Mouse (Mus musculus): ENCODE measurements around the gene Aimp2. TPM values are rescaled to one million over a fixed set of nuclear protein-coding genes. Genes with fewer than 3 reads are reported as not detected.

The Aimp2 gene
- polyA plus RNA-seq, 1 experiment from 2014 or later: 30.0 TPM

GRCm38 (mm10) chr5:143927875-143928274 lies 18.2 kb upstream of the Aimp2 start, which contains the start of gene Gm42421:
Gene Gm42421, plus strand, starts transcription at chr5:143928175.
- Histone ChIP-seq H3K27ac (no peak within 1 kb of the TSS), H3K36me3 (ENCODE audit: inconsistent target) (peaks cover 48% of the 10 kb centered on the region; the same call in 1 of the 2 replicates), H3K79me2 (ENCODE audit: inconsistent target) (no peaks in the 10 kb centered on the region), H3K4me3 (ENCODE audit: inconsistent target) (no peak within 1 kb of the TSS)
- 97% methylated on average over 8 of the region's 8 CpGs for WGBS (ENCODE audit: missing documents)

- no peaks in the 10 kb centered on the region for H3K79me2 ChIP-seq (ENCODE audit: inconsistent target)
- H3K4me3 ChIP-seq (ENCODE audit: inconsistent target): no peak overlapping the region
- WGBS (ENCODE audit: missing documents): 94% methylated on average over 6 of the region's 6 CpGs
- H3K27ac ChIP-seq: no peak overlapping the region
- H3K36me3 ChIP-seq (ENCODE audit: inconsistent target): peaks cover 41% of the 10 kb centered on the region; the same call in 1 of the 2 replicates
Observed at GRCm38 (mm10) chr5:143924781-143925452, 15.3 kb upstream of the Aimp2 start.

GRCm38 (mm10) chr5:143918120-143918519 lies 8.5 kb upstream of the Aimp2 start:
- H3K36me3 ChIP-seq (ENCODE audit: inconsistent target): peaks cover 13% of the 10 kb centered on the region; the same call in 1 of the 2 replicates
- 96% methylated on average over 3 of the region's 3 CpGs for WGBS (ENCODE audit: missing documents)

GRCm38 (mm10) chr5:143917418-143917817 lies 7.8 kb upstream of the Aimp2 start:
- peaks cover 13% of the 10 kb centered on the region; the same call in 1 of the 2 replicates for H3K36me3 ChIP-seq (ENCODE audit: inconsistent target)
- WGBS (ENCODE audit: missing documents): 51% methylated on average over 5 of the region's 5 CpGs

More at GRCm38 (mm10) chr5:143918120-143918519, 8.5 kb upstream of the Aimp2 start:
- H3K27ac ChIP-seq: no peak overlapping the region
- no peak overlapping the region for H3K4me3 ChIP-seq (ENCODE audit: inconsistent target)
- H3K79me2 ChIP-seq (ENCODE audit: inconsistent target): peaks cover under 1% of the 10 kb centered on the region; the same call in 1 of the 2 replicates

GRCm38 (mm10) chr5:143916221-143916620 lies 6.6 kb upstream of the Aimp2 start:
- Histone ChIP-seq H3K36me3 (ENCODE audit: inconsistent target) (peaks cover 13% of the 10 kb centered on the region; the same call in 1 of the 2 replicates), H3K4me3 (ENCODE audit: inconsistent target) (no peak overlapping the region), H3K79me2 (ENCODE audit: inconsistent target) (peaks cover 19% of the 10 kb centered on the region), H3K27ac (no peak overlapping the region)
- 95% methylated on average over 9 of the region's 9 CpGs for WGBS (ENCODE audit: missing documents)

More at GRCm38 (mm10) chr5:143917418-143917817, 7.8 kb upstream of the Aimp2 start:
- Histone ChIP-seq H3K79me2 (ENCODE audit: inconsistent target) (peaks cover 7% of the 10 kb centered on the region), H3K4me3 (ENCODE audit: inconsistent target) (no peak overlapping the region), H3K27ac (no peak overlapping the region)

- H3K79me2 ChIP-seq (ENCODE audit: inconsistent target): peaks cover 55% of the 10 kb centered on the region
- peak overlapping the region; percentile 87 for H3K4me3 ChIP-seq (ENCODE audit: inconsistent target)
- peak overlapping the region; percentile 19; the same call in 1 of the 2 replicates for H3K27ac ChIP-seq
- no peaks in the 10 kb centered on the region; the same call in 1 of the 2 replicates for H3K36me3 ChIP-seq (ENCODE audit: inconsistent target)
- WGBS (ENCODE audit: missing documents): 3% methylated on average over 9 of the region's 9 CpGs
Observed at GRCm38 (mm10) chr5:143908926-143909325, 721 bp downstream of the Aimp2 start.

DNA sequence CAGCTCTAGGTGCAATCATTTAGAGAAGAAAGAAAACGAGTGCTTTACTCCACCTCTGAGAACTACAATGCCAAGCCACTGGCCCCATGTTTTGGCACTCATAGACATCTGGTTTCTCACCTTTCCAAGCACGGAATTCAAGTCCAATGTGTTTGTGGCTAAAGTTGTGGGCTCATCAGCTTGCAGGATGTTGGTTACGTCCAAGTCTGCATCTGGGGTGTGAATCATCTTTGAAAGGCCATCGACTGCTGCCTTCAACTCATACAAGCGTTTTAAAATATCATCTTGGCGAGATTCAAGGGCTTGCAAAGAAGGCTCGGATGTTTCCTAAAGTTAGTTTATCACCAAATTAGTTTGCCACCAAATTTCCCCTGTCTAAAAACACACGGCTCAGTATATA lies 3.2 kb downstream of the Aimp2 start:
- Histone ChIP-seq H3K27ac (no peak overlapping the region), H3K4me3 (ENCODE audit: inconsistent target) (no peak overlapping the region), H3K36me3 (ENCODE audit: inconsistent target) (peaks cover 22% of the 10 kb centered on the region), H3K79me2 (ENCODE audit: inconsistent target) (peaks cover 38% of the 10 kb centered on the region)
- WGBS (ENCODE audit: missing documents): 93% methylated on average over 7 of the region's 8 CpGs

DNA sequence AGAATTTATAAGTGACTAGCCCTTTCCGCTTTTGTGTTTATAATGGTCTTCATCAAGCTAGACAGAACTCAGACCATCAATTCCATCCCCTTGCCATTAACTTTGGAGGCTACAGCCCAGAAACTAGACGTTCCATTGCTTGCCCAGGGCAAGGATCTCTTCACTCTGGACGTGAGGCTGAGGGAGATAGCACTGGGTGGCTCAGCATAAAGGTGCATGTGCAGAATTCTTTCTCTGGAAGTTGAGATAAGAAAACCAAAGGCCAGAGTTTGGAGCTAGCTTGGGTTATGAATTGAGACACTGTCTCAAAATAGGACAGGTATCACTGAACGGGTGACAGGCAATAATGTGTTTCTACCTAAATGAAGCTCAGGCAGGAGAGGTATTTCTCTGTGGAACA lies 5.8 kb downstream of the Aimp2 start:
- Histone ChIP-seq H3K36me3 (ENCODE audit: inconsistent target) (peaks cover 34% of the 10 kb centered on the region), H3K79me2 (ENCODE audit: inconsistent target) (peaks cover 22% of the 10 kb centered on the region), H3K27ac (no peak overlapping the region), H3K4me3 (ENCODE audit: inconsistent target) (no peak overlapping the region)
- 98% methylated on average over 4 of the region's 4 CpGs for WGBS (ENCODE audit: missing documents)

DNA sequence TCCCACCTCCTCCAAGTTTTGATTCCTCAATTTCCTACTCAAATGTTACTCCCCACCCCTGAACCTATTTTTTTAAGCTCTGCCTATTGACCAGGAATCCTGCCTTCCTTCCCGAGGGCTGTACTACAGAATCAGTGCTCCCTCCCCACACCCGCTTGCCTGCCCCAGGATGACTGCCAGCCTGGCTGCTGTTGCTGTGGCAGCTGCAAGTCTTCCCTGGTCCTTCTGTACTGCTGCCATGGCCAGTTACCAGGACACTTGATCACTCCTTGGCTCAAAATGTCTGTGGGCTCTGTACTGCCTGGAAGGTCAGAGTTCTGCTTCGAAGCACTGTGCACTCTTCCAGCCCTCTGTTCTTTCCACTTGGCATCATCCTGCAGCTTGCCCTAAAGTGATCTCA lies 7.5 kb downstream of the Aimp2 start:
- H3K4me3 ChIP-seq (ENCODE audit: inconsistent target): no peak overlapping the region
- 98% methylated on average over 3 of the region's 3 CpGs for WGBS (ENCODE audit: missing documents)
- H3K27ac ChIP-seq: no peak overlapping the region
- H3K79me2 ChIP-seq (ENCODE audit: inconsistent target): peaks cover 5% of the 10 kb centered on the region
- H3K36me3 ChIP-seq (ENCODE audit: inconsistent target): peaks cover 51% of the 10 kb centered on the region

DNA sequence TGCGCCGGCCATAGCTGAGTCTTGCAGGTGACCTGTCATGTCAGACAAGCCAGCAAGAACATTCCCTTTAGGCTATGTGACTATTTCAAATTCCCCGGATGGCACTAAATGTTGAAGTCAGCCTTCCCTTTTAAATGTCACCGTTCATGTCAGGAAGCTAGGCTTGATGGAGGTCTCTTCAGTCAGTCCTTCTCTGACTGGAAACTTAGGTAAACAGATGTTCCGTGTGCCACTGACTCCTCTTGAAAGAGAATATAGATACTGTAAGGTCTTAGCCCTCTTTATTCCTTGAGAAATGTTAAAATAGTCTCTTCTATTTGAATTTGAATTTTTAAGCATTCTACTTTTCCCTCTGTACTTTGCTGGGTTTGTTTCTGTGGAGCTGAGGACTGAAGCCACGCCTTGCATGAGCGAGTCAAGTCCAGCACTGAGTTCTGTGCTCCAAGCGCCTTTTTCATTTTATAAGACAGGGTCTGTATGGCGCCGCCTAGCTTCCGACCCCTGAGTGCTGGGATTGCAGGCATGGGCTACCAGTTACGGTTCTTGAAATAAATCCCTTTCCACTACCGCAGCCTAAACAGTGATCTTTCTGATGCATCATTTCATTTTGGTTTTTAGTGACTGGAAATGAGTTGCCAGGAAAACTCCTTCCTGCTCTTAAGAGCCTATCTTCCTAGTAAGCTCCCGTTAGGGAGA lies 11.9 kb downstream of the Aimp2 start, which contains the start of gene Ankrd61:
Gene Ankrd61, minus strand, starts transcription at position 51 of the 696 bp plus-strand sequence.
- 94% methylated on average over 14 of the region's 14 CpGs for WGBS (ENCODE audit: missing documents)
- Histone ChIP-seq H3K36me3 (ENCODE audit: inconsistent target) (peaks cover 59% of the 10 kb centered on the region), H3K79me2 (ENCODE audit: inconsistent target) (no peaks in the 10 kb centered on the region), H3K4me3 (ENCODE audit: inconsistent target) (no peak within 1 kb of the TSS), H3K27ac (no peak within 1 kb of the TSS)

DNA sequence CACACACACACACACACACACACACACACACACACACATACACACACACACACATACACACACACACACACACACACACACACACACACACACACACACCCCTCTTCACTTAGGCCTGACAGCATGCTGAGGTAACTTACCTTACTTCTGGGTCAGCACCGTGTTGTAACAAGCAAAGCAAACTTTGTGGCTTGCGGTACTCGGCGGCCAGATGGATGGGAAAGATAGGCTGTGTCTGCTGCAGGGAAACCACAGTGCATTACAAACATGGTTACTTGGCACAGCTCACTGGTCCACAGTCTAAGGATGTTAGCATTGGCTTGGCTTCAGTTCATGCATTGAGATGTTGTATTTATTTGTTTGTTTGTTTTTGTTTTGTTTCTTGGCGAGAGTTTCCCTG lies 16.3 kb downstream of the Aimp2 start:
- H3K36me3 ChIP-seq (ENCODE audit: inconsistent target): peaks cover 65% of the 10 kb centered on the region
- H3K79me2 ChIP-seq (ENCODE audit: inconsistent target): no peaks in the 10 kb centered on the region
- no peak overlapping the region for H3K4me3 ChIP-seq (ENCODE audit: inconsistent target)
- WGBS (ENCODE audit: missing documents): 36% methylated on average over 5 of the region's 5 CpGs
- H3K27ac ChIP-seq: no peak overlapping the region

DNA sequence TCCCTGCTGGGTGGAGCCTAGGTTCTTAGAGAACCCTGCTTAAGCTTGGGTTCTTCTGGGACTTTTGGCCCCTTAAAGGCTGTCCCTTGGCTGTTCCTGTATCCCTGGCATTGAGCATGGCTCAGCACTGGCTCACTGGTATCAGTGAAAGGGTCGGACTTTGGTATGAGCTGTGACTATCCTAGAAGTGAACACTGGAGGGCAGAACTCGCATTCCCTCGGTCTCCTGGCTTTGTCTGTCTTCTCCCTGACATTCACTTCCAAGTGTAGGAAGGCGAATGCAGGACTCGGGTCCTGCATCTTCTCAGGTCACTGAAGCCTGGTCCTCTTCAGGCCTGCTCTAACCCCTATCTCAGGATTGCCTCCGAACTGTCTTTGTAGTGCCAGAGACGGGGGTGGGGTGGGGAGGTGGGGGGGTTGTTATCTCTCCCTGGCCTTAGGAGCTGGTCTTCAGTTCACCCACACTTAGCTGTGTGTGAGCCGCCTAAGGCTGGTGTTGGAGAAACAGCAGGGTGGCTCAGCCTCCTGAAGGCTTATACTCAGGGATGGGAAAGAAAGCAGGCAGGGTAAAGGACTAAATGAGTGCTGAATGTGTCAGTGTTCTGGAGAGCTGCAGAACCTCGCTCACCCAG lies 17.3 kb downstream of the Aimp2 start:
- Histone ChIP-seq H3K27ac (no peak overlapping the region), H3K79me2 (ENCODE audit: inconsistent target) (no peaks in the 10 kb centered on the region), H3K36me3 (ENCODE audit: inconsistent target) (peaks cover 64% of the 10 kb centered on the region), H3K4me3 (ENCODE audit: inconsistent target) (no peak overlapping the region)
- WGBS (ENCODE audit: missing documents): 95% methylated on average over 9 of the region's 9 CpGs

DNA sequence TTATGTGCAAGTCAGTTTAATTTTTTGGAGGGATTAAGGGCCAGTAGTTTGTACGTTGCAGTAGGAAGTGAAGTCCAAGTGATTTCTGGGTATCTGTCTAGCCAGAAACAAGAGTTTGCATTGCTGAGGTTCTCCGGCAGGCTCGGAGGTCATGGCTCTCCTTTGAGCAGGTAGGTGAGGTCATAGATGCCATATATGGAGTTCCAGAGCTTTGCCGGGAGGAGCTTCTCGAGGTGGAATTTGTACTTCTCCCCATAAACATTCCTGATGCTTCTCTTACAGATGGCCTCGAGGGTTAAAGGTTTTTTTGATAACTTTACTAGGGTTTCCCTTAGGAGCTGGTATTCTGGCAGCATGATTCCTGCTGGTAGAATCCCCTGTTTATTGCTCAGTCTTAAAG lies 18.9 kb downstream of the Aimp2 start:
- no peaks in the 10 kb centered on the region for H3K79me2 ChIP-seq (ENCODE audit: inconsistent target)
- no peak overlapping the region for H3K4me3 ChIP-seq (ENCODE audit: inconsistent target)
- H3K27ac ChIP-seq: no peak overlapping the region
- H3K36me3 ChIP-seq (ENCODE audit: inconsistent target): peaks cover 72% of the 10 kb centered on the region
- 97% methylated on average over 6 of the region's 6 CpGs for WGBS (ENCODE audit: missing documents)

- WGBS (ENCODE audit: missing documents): 100% methylated on average over 3 of the region's 3 CpGs
- no peak overlapping the region for H3K4me3 ChIP-seq (ENCODE audit: inconsistent target)
Observed at GRCm38 (mm10) chr5:143885274-143885673, 24.4 kb downstream of the Aimp2 start.

More at GRCm38 (mm10) chr5:143885274-143885673, 24.4 kb downstream of the Aimp2 start:
- H3K36me3 ChIP-seq (ENCODE audit: inconsistent target): peaks cover 97% of the 10 kb centered on the region
- H3K79me2 ChIP-seq (ENCODE audit: inconsistent target): no peaks in the 10 kb centered on the region
- H3K27ac ChIP-seq: no peak overlapping the region
